Mouse (Mus musculus) lung, postnatal 14 days (tissue): ENCODE data around the gene Cep95.
A peak's percentile ranks its signal among the peaks of the same experiment; 100 is the strongest.

ENCODE experiments used
- DNase-seq: peaks from one replicate; pipeline ENCODE4 v3.0.0; 2021

Gene Cep95

DNA sequence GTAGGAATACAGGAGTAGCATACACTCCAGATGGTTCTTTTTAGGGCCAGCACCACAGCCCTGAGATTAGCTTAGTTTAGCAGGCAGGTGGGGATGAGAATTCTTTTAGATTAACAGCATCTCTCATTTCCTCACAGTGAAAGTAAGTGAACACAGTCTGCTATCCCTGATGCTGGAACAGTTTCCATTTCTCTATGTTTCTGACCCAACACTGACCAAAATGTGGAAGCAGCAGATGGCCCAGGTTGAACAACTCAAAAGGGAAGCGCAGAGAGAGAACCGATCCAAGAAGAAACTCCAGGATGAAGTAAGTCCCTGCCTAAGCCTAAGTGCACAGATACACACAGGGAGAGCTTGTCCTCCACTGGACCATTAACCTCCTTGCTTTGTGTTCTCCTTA is 26.3 kb downstream of the Cep95 start:
- DNase-seq, result no peak

GRCm38 (mm10) chr11:106815761-106816160 is 26.7 kb downstream of the Cep95 start:
- DNase-seq, result no peak

DNA sequence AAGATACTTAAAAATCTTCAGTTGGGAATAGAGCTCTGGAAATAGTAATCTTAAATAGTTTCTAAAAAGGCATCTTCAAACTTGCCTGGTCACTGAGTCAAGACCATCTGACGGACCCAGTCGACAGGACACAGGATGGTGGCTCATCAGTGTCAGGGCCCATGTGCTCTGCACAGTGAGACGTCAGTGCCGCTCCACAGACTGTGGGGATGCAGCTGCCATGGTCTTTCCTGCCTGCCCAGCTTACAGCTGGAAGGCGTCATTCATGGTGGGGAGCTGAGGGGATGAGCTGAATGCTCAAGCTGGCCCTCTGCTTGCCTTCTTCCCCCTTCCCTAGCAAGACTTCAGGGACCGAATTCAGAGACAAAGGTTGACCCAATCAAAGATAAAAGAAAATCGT is 27.3 kb downstream of the Cep95 start:
- DNase-seq, result no peak

DNA sequence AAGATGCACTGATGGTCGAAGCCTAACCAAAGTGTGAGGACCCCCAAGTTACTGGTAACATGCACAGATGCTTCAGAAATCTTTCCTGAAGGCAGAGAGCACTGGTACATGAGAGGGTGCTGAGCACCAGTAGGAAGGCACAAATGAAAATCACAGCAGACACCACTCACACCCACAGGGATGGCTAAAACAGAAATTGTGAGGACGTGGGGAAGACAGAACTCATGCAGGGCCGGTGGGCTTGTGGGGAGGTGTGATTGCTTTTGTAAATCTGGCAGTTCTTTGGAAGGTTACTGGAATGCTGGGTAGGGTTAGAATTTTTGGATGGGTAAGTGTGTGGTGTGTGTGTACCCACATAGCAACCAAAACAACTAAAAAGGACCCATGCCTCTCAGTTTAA is 28.1 kb downstream of the Cep95 start:
- DNase-seq, result no peak

DNA sequence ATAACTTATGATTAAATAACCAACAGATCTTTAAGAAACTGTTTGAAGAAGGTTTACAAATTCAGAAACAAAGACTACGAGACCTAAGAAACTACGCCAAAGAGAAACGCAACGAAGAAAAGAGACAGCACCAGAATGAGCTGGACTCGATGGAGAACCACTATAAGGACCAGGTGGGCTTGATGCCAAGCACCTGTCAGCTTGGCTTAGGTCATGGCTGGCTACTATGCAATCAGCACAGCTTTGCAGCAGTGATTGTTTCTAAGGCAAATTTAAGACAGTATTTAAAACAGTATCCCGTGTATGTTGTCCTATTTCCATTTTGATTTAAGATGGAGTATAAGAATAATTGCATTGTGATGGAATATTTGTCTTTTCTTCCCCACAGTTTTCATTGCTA is 28.8 kb downstream of the Cep95 start:
- no peak for DNase-seq

- DNase-seq, result no peak
Measured at GRCm38 (mm10) chr11:106818341-106818740, 29.3 kb downstream of the Cep95 start.

DNA sequence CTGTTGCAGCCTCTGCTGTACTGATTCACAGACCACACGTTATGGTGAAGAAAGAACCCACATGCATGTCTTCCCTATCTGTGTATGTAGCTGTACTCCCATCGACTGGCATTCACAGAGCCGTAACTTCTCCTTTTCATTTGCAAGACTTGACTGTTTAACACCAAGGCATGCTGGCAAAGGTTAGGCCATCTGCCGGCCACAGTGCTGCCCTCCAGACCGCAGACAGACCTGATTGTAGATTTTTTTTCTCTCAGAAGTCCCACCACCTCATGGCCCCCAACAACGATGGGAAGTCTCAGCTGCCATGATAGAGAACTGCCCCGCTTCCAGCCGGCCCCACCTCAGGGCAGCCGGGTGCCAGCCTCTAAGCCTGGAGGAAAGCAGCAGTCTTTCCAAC is 30.5 kb downstream of the Cep95 start:
- DNase-seq, result no peak

GRCm38 (mm10) chr11:106820252-106820651 is 31.2 kb downstream of the Cep95 start:
- DNase-seq, result no peak

- peak; percentile 69 for DNase-seq
Measured at GRCm38 (mm10) chr11:106820972-106821371, 31.9 kb downstream of the Cep95 start.

GRCm38 (mm10) chr11:106821397-106821796 is 32.3 kb downstream of the Cep95 start:
- no peak for DNase-seq

DNA sequence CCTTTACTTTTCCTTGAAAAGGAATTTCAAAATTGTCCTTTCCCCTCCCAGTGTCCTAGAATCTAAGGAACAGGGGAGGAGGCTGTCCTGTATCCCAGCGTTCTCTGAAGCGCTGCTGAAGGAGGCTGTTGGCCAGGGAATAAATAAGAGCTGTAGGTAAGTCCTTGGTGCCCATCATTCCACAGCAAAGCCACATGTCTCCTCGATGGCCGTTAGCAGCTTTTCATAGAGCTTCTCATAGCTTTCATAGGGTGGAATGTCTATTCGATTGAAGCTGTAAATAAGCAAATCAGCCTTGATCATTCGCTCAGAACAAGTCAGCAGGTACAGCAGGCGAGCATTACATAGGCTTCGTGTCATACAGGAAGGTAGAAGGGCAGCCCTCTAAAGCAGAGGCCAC is 33.4 kb downstream of the Cep95 start:
- no peak for DNase-seq

- DNase-seq, result no peak
Measured at GRCm38 (mm10) chr11:106822911-106823310, 33.9 kb downstream of the Cep95 start.

DNA sequence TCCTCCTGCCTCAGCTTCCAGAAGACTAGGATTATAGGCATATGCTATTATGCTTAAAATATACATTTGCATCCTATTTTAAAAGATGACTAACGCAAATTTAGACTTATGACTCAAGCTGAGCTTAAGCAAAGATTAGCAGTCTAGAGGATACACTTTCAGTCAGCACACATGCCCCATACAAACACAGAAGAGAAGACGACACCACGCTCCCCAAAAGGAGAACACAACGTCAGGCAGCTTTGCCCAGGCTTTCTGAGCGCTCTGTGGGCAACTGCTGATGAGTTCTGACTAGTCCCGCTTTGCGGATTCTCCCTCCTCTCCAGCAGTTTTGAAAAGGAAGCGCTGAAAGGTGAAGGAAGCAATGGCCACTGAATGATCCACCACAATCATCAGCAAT is 34.7 kb downstream of the Cep95 start:
- no peak for DNase-seq

DNA sequence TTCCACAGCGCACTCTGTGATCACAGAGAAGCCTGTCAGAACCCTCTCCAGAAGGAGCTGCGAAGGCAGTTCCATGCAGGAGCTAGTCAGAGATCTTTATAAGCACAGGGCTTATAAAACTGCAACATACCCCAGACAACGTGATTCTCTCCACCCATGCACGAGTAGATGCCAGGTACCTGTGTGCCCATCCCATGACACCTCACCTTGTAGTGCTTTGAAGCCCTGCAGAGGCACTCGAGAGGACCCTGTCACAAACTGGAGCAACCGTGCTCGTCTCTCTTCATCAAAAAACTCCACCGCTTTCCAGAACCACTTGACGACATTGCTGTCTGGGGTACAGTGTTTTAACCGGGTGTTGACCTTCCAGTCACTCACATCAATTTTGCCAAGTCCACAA is 35.4 kb downstream of the Cep95 start:
- no peak for DNase-seq

GRCm38 (mm10) chr11:106828079-106828478 is 39.0 kb downstream of the Cep95 start:
- DNase-seq, result no peak

- DNase-seq, result no peak
Measured at GRCm38 (mm10) chr11:106842002-106842401, 53.0 kb downstream of the Cep95 start.

DNA sequence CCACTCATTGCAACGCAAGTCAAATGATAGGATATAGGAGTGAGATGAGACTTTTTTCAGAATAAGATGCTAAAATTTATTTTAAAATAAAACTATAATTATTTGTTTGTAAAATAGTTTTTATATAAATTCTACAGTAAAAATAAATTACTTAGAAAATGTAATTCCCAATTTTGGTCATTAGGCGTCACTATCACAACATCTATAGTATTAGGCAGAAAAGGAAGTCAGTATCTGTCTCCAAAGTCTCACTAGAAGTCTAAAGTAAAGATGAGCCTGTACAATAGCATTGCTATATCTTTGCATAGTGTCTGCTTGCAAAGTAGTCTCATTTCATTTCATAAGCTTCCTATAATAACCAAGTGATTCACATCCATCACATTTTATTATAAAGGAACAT is 62.4 kb downstream of the Cep95 start:
- no peak for DNase-seq
